Mouse (Mus musculus) brown adipose tissue, adult 24 weeks (tissue): Measurements from ENCODE around the gene Hoxb7. TPM values are rescaled to one million over a fixed set of nuclear protein-coding genes. Genes with fewer than 3 reads are reported as not detected.

Experiments
- H3K27ac ChIP-seq: fragments of 200-500 bp; replicated peaks from 2 replicates; pipeline ENCODE4 v1.5.1; 2012; ENCODE audit warnings: low read depth, mild to moderate bottlenecking, low read length
- H3K4me1 ChIP-seq: fragments of 200-500 bp; 2 replicates; pipeline ENCODE4 v1.6.1; 2012; ENCODE audit warnings: low read length, mixed read lengths; ENCODE audit not compliant: control insufficient read depth, insufficient read depth, insufficient read length
- H3K4me3 ChIP-seq: fragments of 200-500 bp; 2 replicates; pipeline ENCODE4 v1.5.1; 2012; ENCODE audit warnings: low read depth, mild to moderate bottlenecking, low read length, moderate library complexity; ENCODE audit not compliant: insufficient read depth
- polyA plus RNA-seq: library from polyadenylated mRNA; stranded (reverse); fragments of >200 nt; gene quantifications from 2 replicates; pipeline ENCODE4 v1.2.4, GENCODE M21; 2012; ENCODE audit not compliant: missing spikeins, insufficient read depth, insufficient read length

The Hoxb7 gene
- polyA plus RNA-seq, 1 experiment, result 2.1 TPM

- Histone ChIP-seq H3K4me3 (no peak overlapping the region), H3K4me1 (no peaks in the 10 kb centered on the region), H3K27ac (no peak overlapping the region)
Measured at GRCm38 (mm10) chr11:96300354-96301063, 14.1 kb downstream of the Hoxb7 start.

DNA sequence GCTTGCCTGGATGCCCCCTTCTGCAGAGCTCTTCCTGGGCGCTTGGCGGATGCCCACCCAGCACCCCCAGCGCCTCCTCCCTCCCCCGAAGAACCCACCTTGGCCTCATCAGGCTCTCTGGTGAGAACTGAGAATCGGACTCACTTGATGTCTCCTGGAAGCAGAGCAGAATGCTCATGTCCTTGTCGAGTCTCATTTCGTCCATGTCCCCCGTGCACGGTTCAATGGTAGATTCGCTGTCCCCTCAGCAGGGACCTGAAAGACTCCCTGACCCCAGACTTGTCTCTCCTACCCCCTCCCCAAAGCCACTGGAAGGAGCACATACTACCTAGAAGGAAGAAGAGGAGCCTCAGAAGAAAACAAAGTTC is 14.6 kb downstream of the Hoxb7 start:
- Histone ChIP-seq H3K27ac (no peak overlapping the region), H3K4me1 (no peaks in the 10 kb centered on the region), H3K4me3 (no peak overlapping the region)

- Histone ChIP-seq H3K27ac (no peak overlapping the region), H3K4me3 (no peak overlapping the region), H3K4me1 (no peaks in the 10 kb centered on the region; the same call in 1 of the 2 replicates)
Measured at GRCm38 (mm10) chr11:96301837-96302236, 15.4 kb downstream of the Hoxb7 start.

- Histone ChIP-seq H3K4me1 (no peaks in the 10 kb centered on the region; the same call in 1 of the 2 replicates), H3K4me3 (0 out of 2 replicates have a peak overlapping the region, but pooled peaks have one; percentile 64), H3K27ac (no peak overlapping the region)
Measured at GRCm38 (mm10) chr11:96302381-96303150, 16.1 kb downstream of the Hoxb7 start.

DNA sequence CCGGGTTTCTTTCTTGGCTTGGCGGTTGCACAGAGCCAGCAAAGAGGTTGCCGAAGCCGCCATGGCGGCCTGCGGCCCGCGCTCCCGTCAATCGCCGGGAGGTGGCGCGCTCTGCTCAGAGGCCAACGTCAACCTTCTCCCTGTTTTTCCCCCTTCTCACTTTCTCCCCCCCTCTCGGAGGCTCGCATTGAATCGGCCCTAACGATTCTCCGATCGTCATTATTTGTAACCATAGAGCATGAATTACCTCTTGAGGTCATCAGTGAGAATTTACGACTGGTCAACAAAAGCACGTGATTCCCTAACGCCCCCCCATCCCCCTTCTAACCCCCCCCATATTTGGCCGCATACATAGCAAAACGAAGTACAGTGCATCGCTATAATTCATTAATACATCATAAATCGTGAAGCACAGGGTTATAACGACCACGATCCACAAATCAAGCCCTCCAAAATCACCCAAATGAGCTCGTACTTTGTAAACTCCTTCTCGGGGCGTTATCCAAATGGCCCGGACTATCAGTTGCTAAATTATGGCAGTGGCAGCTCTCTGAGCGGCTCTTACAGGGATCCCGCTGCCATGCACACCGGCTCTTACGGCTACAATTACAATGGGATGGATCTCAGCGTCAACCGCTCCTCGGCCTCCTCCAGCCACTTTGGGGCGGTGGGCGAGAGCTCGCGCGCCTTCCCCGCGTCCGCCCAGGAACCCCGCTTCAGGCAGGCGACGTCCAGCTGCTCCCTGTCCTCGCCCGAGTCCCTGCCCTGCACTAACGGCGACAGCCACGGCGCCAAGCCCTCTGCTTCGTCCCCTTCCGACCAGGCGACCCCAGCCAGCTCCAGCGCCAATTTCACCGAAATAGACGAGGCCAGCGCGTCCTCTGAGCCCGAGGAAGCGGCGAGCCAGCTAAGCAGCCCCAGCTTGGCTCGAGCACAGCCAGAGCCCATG is 17.0 kb downstream of the Hoxb7 start, which contains the start of gene Hoxb5:
TSS of gene Hoxb5 (plus strand) at position 186 of the 949 bp plus-strand sequence.
- Histone ChIP-seq H3K4me1 (no peaks in the 10 kb centered on the region; the same call in 1 of the 2 replicates), H3K27ac (peak within 1 kb of the TSS; percentile 75)

GRCm38 (mm10) chr11:96304381-96305195 is 18.2 kb downstream of the Hoxb7 start:
- H3K4me3 ChIP-seq, result peak overlapping the region; percentile 64
- H3K27ac ChIP-seq, result peak overlapping the region; percentile 75
- peaks cover 5% of the 10 kb centered on the region; the same call in 1 of the 2 replicates for H3K4me1 ChIP-seq

More for the DNA sequence above, 17.0 kb downstream of the Hoxb7 start, which contains the start of gene Hoxb5:
- peak within 1 kb of the TSS; percentile 64 for H3K4me3 ChIP-seq

GRCm38 (mm10) chr11:96305505-96306182 is 19.2 kb downstream of the Hoxb7 start:
- Histone ChIP-seq H3K27ac (peak overlapping the region; percentile 21; the same call in 1 of the 2 replicates), H3K4me1 (peaks cover 11% of the 10 kb centered on the region; the same call in 1 of the 2 replicates), H3K4me3 (peak overlapping the region; percentile 16; the same call in 1 of the 2 replicates)

DNA sequence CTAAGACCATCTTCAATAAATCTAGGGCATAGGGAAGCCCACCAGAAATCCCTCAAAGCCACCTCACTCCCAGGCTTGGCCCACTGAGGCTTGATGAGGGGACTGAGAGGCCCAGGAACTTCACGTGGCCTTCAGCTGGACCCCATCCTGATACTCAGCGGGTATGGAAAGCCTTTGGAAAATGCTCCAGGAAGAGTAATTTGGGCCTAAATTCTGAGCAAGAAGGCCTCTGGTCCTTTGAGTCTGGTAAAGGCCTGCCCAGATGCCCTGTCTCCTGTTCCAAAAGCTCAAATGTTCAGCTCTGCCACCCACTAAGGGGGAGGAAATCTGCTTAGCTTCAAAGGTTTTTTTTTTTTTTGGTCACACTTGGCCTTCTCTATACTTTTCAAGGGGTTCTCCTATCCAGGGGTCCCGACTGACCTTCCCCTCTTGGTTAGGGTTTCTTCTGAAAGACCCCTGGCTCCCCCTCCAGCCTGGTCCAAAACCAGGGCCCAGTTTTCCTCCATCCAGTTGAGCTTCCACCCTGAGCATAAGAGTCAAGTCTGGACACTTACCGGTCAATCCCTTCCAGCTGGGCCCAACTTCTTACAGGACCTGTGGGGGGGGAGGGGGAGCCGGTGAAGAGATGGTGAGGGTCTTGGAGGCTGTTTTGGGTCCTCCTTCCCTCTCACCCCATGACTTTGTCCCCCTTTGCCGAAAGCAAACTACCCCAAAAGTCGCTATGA is 19.9 kb downstream of the Hoxb7 start:
- H3K27ac ChIP-seq, result peak overlapping the region; percentile 21; the same call in 1 of the 2 replicates
- peaks cover 13% of the 10 kb centered on the region; the same call in 1 of the 2 replicates for H3K4me1 ChIP-seq
- H3K4me3 ChIP-seq, result no peak overlapping the region

DNA sequence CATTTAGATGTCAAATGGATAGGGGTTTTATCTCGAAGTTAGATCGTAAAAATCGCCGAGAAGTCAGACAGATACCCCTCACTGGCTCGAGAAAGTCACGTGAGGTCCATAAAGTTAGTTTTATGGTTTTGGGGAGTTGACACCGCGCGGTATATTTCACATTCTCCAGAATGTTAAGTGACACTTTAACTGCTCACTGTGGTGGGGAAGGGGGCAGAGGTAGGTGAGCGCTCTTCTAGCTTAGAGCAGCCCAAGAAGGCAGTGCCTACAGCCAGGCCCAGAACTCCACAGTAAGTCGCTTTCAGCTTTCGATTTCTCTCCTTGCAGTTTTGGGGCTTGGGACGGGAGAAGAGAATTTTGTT is 20.5 kb downstream of the Hoxb7 start:
- Histone ChIP-seq H3K27ac (no peak overlapping the region), H3K4me3 (no peak overlapping the region), H3K4me1 (peaks cover 13% of the 10 kb centered on the region; the same call in 1 of the 2 replicates)

GRCm38 (mm10) chr11:96308763-96309162 is 22.3 kb downstream of the Hoxb7 start:
- Histone ChIP-seq H3K4me1 (peaks cover 17% of the 10 kb centered on the region), H3K27ac (peak overlapping the region; percentile 70), H3K4me3 (no peak overlapping the region)

DNA sequence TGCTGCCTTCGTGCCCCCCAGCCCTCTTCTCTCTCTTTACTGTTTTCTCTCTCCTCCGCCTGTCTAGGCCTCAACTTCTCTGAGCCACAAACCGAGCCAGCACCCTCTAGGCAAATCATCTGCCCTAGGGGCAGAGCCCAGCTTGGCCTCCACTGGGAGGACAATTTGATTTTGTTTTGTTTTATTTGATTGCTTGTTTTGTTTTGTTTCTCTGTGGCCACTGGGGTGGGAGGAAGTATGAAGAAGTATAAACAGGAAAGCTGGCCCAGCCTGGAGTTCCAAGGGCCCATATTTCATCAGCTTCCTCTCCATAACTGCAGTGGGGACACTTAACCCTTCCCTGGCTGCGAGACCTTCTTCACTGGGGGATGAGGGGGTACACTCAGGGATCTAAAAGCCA is 22.9 kb downstream of the Hoxb7 start:
- Histone ChIP-seq H3K4me3 (no peak overlapping the region), H3K27ac (peak overlapping the region; percentile 70), H3K4me1 (peaks cover 21% of the 10 kb centered on the region)

- Histone ChIP-seq H3K27ac (peak overlapping the region; percentile 70), H3K4me3 (peak overlapping the region; percentile 20; the same call in 1 of the 2 replicates)
Measured at GRCm38 (mm10) chr11:96310183-96310938, 23.9 kb downstream of the Hoxb7 start.

More at GRCm38 (mm10) chr11:96310183-96310938, 23.9 kb downstream of the Hoxb7 start:
- peaks cover 21% of the 10 kb centered on the region for H3K4me1 ChIP-seq
